Mouse (Mus musculus): Measurements from ENCODE around the gene Elovl7. TPM values are rescaled to one million over a fixed set of nuclear protein-coding genes. Genes with fewer than 3 reads are reported as not detected.

Gene Elovl7
- polyA plus RNA-seq, 1 experiment from 2014 or later, result 14.3 TPM

Other genes starting within 250 kb of the Elovl7 start
- 82.1 and 89.5 TPM in 2 replicates for gene Smim15, start 170.0 kb upstream of the Elovl7 start, polyA plus RNA-seq (2014; fragmentation: Nextera tagmentation; extraction: Ambion mirVana)
- 80.4 and 113 TPM in 2 replicates for gene Ndufaf2, start 55.8 kb upstream of the Elovl7 start, polyA plus RNA-seq (2014; fragmentation: Nextera tagmentation; extraction: Ambion mirVana)
- 20.0 and 20.4 TPM in 2 replicates for gene Ercc8, start 55.7 kb upstream of the Elovl7 start, polyA plus RNA-seq (2014; fragmentation: Nextera tagmentation; extraction: Ambion mirVana)
- gene Depdc1b, start 101.9 kb downstream of the Elovl7 start, polyA plus RNA-seq (2014; fragmentation: Nextera tagmentation; extraction: Ambion mirVana), result 12.7 and 14.4 TPM in 2 replicates
- gene Pde4d, start 235.5 kb downstream of the Elovl7 start, polyA plus RNA-seq (2014; fragmentation: Nextera tagmentation; extraction: Ambion mirVana), result 9.1 and 14.8 TPM in 2 replicates

Data from kidney, embryonic 14.5 days (tissue).